Mouse (Mus musculus) thymus, adult 2 months (tissue): ENCODE results near the gene Mettl4.

Experiments used
- CTCF ChIP-seq: fragments of 200-500 bp; IDR thresholded peaks from 2 replicates; pipeline ENCODE4 v1.5.1; 2012; ENCODE audit warnings: mild to moderate bottlenecking, control low read depth, low read length, moderate library complexity, borderline replicate concordance; ENCODE audit not compliant: control insufficient read depth, poor library complexity, insufficient read depth; ENCODE audit errors: extremely low read depth
- POLR2A ChIP-seq: fragments of 200-500 bp; IDR thresholded peaks from 2 replicates; pipeline ENCODE4 v1.6.1; 2012; ENCODE audit warnings: mild to moderate bottlenecking, low read length, control low read depth, moderate library complexity; ENCODE audit not compliant: control insufficient read depth, poor library complexity, insufficient read depth; ENCODE audit errors: extremely low read depth

DNA sequence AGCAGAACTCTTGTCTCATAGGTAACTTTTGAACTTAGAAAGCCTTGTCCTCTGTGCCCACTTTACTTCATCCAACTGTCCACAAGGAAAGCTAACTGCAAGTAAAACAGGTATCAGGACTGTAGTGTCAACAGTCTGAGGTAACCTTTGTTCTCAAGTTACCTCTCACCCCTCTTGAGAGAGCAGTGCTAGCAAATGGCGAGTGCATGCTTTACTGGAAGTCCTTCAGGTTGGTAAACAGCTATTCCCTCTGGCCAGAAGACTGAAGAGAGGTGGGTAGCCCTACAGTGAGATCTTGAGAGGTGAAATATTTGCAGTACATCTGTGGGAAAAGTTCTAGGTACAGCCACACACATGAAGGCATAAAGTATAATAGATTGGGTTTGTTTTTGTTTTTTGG lies 14.2 kb upstream of the Mettl4 start:
- TF ChIP-seq CTCF (no peak), POLR2A (no peak)
